Mouse (Mus musculus): ENCODE measurements around the gene Crip3. TPM values are rescaled to one million over a fixed set of nuclear protein-coding genes. Genes with fewer than 3 reads are reported as not detected.
A peak's percentile ranks its signal among the peaks of the same experiment; 100 is the strongest.

Gene Crip3
- total RNA-seq (2014; rRNA removed; ENCODE audit: low replicate concordance), result 1.5 TPM in 1 of 2 replicates, not detected in the other
- 0.48 and 1.00 TPM in 2 replicates for polyA plus RNA-seq (2015; fragmentation: Nextera tagmentation; extraction: Ambion mirVana)

DNA sequence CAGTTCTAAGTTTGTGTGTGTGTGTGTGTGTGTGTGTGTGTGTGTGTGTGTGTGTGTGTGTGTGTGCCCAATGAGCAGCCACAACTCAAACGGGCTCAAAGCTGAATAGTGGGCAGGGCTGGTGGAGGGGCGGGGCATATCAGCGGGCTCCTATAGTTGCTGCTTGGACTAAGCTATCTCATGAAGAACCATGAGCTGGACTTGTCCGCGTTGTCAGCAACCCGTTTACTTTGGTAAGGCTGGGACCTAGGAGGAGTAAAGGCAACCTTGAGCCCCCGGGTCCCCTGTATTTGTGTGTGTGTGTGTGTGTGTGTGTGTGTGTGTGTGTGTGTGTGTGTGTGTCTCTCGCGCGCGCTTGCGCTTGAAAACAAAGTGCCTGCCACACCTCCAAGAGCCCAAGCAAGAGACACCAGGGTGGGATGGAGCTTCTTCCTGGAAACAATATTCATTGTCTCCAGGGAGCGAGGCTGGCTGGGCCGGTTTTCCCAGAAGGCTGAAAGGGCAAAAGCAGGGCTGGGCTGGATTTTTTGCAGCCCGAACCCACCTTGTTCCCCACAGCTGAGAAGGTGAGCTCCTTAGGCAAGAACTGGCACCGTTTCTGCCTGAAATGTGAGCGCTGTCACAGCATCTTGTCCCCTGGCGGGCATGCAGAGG is at the start of gene Crip3:
Gene Crip3, plus strand, starts transcription at position 166 of the 654 bp plus-strand sequence.
- H3K4me2 ChIP-seq (ENCODE audit: low read depth, low read length), result peak within 1 kb of the TSS; percentile 34
- H3K4me1 ChIP-seq (ENCODE audit: control insufficient read depth, insufficient read depth), result no peaks in the 10 kb centered on the region
- DNase-seq (ENCODE audit: low spot score), result no peak
- no peak within 1 kb of the TSS for H3K27ac ChIP-seq (ENCODE audit: low read depth)
- no peaks in the 10 kb centered on the region for H3K9me3 ChIP-seq (replicated peaks; ENCODE audit: control insufficient read depth, low read length)
- TF ChIP-seq EP300 (IDR thresholded peaks at IDR 0.05; ENCODE audit: low read depth) (no peak), CTCF (IDR thresholded peaks at IDR 0.05; ENCODE audit: low read depth) (no peak)
- 16% methylated on average over 18 of the region's 18 CpGs for WGBS
- peak; percentile 33; the same call in 1 of the 2 replicates for ATAC-seq (ENCODE audit: insufficient read depth, low read depth)
- H3K9ac ChIP-seq (replicated peaks; ENCODE audit: low read depth, low read length), result no peak within 1 kb of the TSS
- H3K4me3 ChIP-seq (ENCODE audit: low read depth, low read length), result no peak within 1 kb of the TSS
- H3K27me3 ChIP-seq (ENCODE audit: control insufficient read depth, insufficient read depth, low read length), result 0 out of 2 replicates have a peak, but pooled peaks cover 4% of the 10 kb centered on the region
- H3K36me3 ChIP-seq (replicated peaks; ENCODE audit: control insufficient read depth, insufficient read depth, low read length), result no peaks in the 10 kb centered on the region

GRCm38 (mm10) chr17:46383294-46384060 is 45.2 kb upstream of the Crip3 start, which contains the start of gene Zfp318:
Zfp318 (plus strand) TSS chr17:46383731.
- H3K4me3 ChIP-seq (ENCODE audit: low read depth, low read length), result peak within 1 kb of the TSS; percentile 90
- no peaks in the 10 kb centered on the region for H3K9me3 ChIP-seq (replicated peaks; ENCODE audit: control insufficient read depth, low read length)
- under 1% methylated on average over 66 of the region's 105 CpGs for WGBS
- H3K27ac ChIP-seq (ENCODE audit: low read depth), result peak within 1 kb of the TSS; percentile 86
- peaks cover 8% of the 10 kb centered on the region; the same call in 1 of the 2 replicates for H3K4me1 ChIP-seq (ENCODE audit: control insufficient read depth, insufficient read depth)
- H3K9ac ChIP-seq (replicated peaks; ENCODE audit: low read depth, low read length), result peak within 1 kb of the TSS; percentile 87
- peak within 1 kb of the TSS; percentile 93 for H3K4me2 ChIP-seq (ENCODE audit: low read depth, low read length)
- peaks cover 12% of the 10 kb centered on the region for H3K36me3 ChIP-seq (replicated peaks; ENCODE audit: control insufficient read depth, insufficient read depth, low read length)
- TF ChIP-seq EP300 (IDR thresholded peaks at IDR 0.05; ENCODE audit: low read depth) (no peak), CTCF (IDR thresholded peaks at IDR 0.05; ENCODE audit: low read depth) (0 out of 2 replicates have a peak, but pooled peaks have one; percentile 5)
- ATAC-seq (ENCODE audit: insufficient read depth, low read depth), result peak; percentile 99
- no peaks in the 10 kb centered on the region for H3K27me3 ChIP-seq (ENCODE audit: control insufficient read depth, insufficient read depth, low read length)
- DNase-seq (ENCODE audit: low spot score), result peak; percentile 95

DNA sequence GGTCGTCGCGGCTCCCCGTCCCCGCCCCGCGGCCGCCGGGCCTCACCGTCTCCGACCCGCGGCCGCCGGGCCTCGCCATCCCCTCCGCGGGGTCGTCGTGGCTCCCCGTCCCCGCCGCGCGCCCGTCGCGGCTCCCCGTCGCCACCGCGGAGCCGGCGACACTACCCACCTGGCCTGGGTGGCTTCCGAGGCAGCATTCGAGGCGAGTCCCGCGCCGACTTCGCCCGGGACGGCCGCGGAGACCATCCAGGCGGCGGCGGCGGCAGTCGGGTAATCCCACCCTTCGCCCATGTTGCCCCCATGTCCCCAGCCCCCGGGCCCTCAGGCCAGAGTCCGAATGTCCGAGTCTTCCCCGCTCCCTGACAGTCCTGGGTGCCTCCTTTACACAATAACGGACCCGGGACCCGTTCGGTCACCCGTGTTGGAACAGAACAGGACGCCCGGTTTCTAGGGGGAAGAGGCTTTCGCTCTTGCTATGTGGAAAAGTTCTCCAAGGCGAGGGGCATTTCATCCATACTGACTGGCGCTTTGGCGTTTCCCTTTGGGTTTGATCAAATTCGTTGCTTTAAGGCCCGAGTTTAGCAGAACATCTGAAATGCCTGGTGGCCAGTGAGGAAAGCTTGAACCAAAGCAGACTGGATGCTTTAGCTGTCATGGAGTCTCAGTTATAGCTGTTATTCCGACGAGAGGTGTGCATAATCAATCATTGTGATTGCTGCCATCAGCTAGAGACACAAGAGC is 44.5 kb upstream of the Crip3 start:
- no peak for ATAC-seq (ENCODE audit: insufficient read depth, low read depth)
- Histone ChIP-seq H3K4me3 (ENCODE audit: low read depth, low read length) (peak overlapping the region; percentile 90), H3K9me3 (replicated peaks; ENCODE audit: control insufficient read depth, low read length) (no peaks in the 10 kb centered on the region), H3K27me3 (ENCODE audit: control insufficient read depth, insufficient read depth, low read length) (no peaks in the 10 kb centered on the region), H3K27ac (ENCODE audit: low read depth) (peak overlapping the region; percentile 86), H3K9ac (replicated peaks; ENCODE audit: low read depth, low read length) (peak overlapping the region; percentile 87), H3K4me2 (ENCODE audit: low read depth, low read length) (peak overlapping the region; percentile 93), H3K36me3 (replicated peaks; ENCODE audit: control insufficient read depth, insufficient read depth, low read length) (peaks cover 19% of the 10 kb centered on the region), H3K4me1 (ENCODE audit: control insufficient read depth, insufficient read depth) (peaks cover 8% of the 10 kb centered on the region; the same call in 1 of the 2 replicates)
- TF ChIP-seq EP300 (IDR thresholded peaks at IDR 0.05; ENCODE audit: low read depth) (no peak), CTCF (IDR thresholded peaks at IDR 0.05; ENCODE audit: low read depth) (no peak)
- peak; percentile 11 for DNase-seq (ENCODE audit: low spot score)
- under 1% methylated on average over 61 of the region's 70 CpGs for WGBS

GRCm38 (mm10) chr17:46388200-46388599 is 40.5 kb upstream of the Crip3 start:
- Histone ChIP-seq H3K4me1 (ENCODE audit: control insufficient read depth, insufficient read depth) (peaks cover 8% of the 10 kb centered on the region; the same call in 1 of the 2 replicates), H3K9ac (replicated peaks; ENCODE audit: low read depth, low read length) (no peak overlapping the region), H3K36me3 (replicated peaks; ENCODE audit: control insufficient read depth, insufficient read depth, low read length) (peaks cover 34% of the 10 kb centered on the region), H3K27me3 (ENCODE audit: control insufficient read depth, insufficient read depth, low read length) (no peaks in the 10 kb centered on the region), H3K4me3 (ENCODE audit: low read depth, low read length) (no peak overlapping the region), H3K27ac (ENCODE audit: low read depth) (no peak overlapping the region), H3K4me2 (ENCODE audit: low read depth, low read length) (no peak overlapping the region), H3K9me3 (replicated peaks; ENCODE audit: control insufficient read depth, low read length) (no peaks in the 10 kb centered on the region)
- ATAC-seq (ENCODE audit: insufficient read depth, low read depth) (no peak), DNase-seq (ENCODE audit: low spot score) (no peak)
- WGBS, result 28% methylated on average over 3 of the region's 3 CpGs
- TF ChIP-seq EP300 (IDR thresholded peaks at IDR 0.05; ENCODE audit: low read depth), result no peak
- no peak for TF ChIP-seq CTCF (IDR thresholded peaks at IDR 0.05; ENCODE audit: low read depth)

DNA sequence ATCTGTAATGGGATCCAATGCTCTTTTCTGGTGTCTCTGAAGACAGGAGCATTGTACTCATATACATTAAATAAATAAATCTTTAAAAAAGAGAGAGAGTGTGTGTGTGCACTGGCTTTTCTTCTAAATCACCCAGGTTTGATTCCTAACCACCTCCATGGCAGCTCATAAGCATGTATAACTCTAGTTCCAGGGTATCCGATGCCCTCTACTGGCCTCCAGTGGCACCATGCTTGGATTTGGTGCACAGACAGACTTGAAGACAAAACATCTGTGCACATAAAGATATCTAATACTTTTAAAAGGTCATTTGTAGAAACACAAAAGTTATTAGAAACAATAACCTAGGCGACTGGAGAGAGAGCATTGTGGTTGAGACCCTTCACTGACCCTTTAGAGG is 35.7 kb upstream of the Crip3 start:
- Histone ChIP-seq H3K4me3 (ENCODE audit: low read depth, low read length) (no peak overlapping the region), H3K36me3 (replicated peaks; ENCODE audit: control insufficient read depth, insufficient read depth, low read length) (peaks cover 51% of the 10 kb centered on the region), H3K9me3 (replicated peaks; ENCODE audit: control insufficient read depth, low read length) (no peaks in the 10 kb centered on the region), H3K4me2 (ENCODE audit: low read depth, low read length) (no peak overlapping the region), H3K4me1 (ENCODE audit: control insufficient read depth, insufficient read depth) (no peaks in the 10 kb centered on the region), H3K9ac (replicated peaks; ENCODE audit: low read depth, low read length) (no peak overlapping the region), H3K27ac (ENCODE audit: low read depth) (no peak overlapping the region), H3K27me3 (ENCODE audit: control insufficient read depth, insufficient read depth, low read length) (no peaks in the 10 kb centered on the region)
- 55% methylated on average over 2 of the region's 2 CpGs for WGBS
- DNase-seq (ENCODE audit: low spot score) (peak; percentile 37), ATAC-seq (ENCODE audit: insufficient read depth, low read depth) (peak; percentile 64; the same call in 1 of the 2 replicates)
- peak; percentile 80 for TF ChIP-seq CTCF (IDR thresholded peaks at IDR 0.05; ENCODE audit: low read depth)
- TF ChIP-seq EP300 (IDR thresholded peaks at IDR 0.05; ENCODE audit: low read depth), result no peak

Measured in heart, postnatal 0 days (tissue).